Mouse (Mus musculus): Measurements from ENCODE around the gene Lrp6.

DNA sequence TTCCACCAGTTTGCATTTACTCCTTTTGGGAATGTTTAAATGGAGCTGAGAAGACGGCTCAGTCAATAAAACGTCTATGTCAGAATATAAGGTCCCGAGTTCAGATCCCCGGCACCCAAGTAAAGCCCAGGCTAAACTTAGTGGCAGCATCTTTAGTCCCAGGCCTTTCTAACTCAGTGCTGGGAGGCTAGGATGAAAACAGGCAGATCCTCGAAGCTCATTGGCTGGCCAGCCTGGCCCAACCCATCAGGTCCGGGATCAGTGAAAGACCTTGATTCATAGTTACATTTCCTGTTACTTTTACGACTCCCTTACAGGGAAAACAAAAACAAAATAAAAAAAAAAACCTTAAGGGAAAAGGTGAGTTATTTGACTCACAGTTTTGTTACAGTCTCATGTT, 34.4 kb upstream of the Lrp6 start:
- TF ChIP-seq TAL1 (IDR thresholded peaks at IDR 0.05; ENCODE audit: low read length) (no peak), GATA1 (IDR thresholded peaks at IDR 0.05; ENCODE audit: low read length) (no peak)

Data from erythroblast, embryonic 14.5 days (primary cell).